Mouse (Mus musculus): ENCODE measurements around the gene Adpgk. TPM values are rescaled to one million over a fixed set of nuclear protein-coding genes. Genes with fewer than 3 reads are reported as not detected.

Gene Adpgk
- polyA plus RNA-seq, 1 experiment from 2014 or later: 22.1 TPM

GRCm38 (mm10) chr9:59274846-59275455 lies 16.4 kb upstream of the Adpgk start:
- no peaks in the 10 kb centered on the region for H3K36me3 ChIP-seq
- ATAC-seq: no peak
- no peaks in the 10 kb centered on the region for H3K27me3 ChIP-seq
- no peaks in the 10 kb centered on the region for H3K9me3 ChIP-seq
- no peak overlapping the region for H3K4me2 ChIP-seq (replicated peaks)
- no peak overlapping the region for H3K4me3 ChIP-seq (replicated peaks)
- H3K27ac ChIP-seq: no peak overlapping the region
- peaks cover 13% of the 10 kb centered on the region for H3K4me1 ChIP-seq (replicated peaks)
- H3K9ac ChIP-seq (replicated peaks): no peak overlapping the region
- WGBS: 76% methylated on average over 19 of the region's 19 CpGs

- H3K9ac ChIP-seq (replicated peaks): no peak overlapping the region
- no peaks in the 10 kb centered on the region for H3K36me3 ChIP-seq
- H3K4me1 ChIP-seq (replicated peaks): 0 out of 2 replicates have a peak, but pooled peaks cover 11% of the 10 kb centered on the region
- H3K27ac ChIP-seq: no peak overlapping the region
- ATAC-seq: no peak
- H3K4me3 ChIP-seq (replicated peaks): no peak overlapping the region
- H3K4me2 ChIP-seq (replicated peaks): no peak overlapping the region
- H3K9me3 ChIP-seq: no peaks in the 10 kb centered on the region
- WGBS: 94% methylated on average over 2 of the region's 2 CpGs
- H3K27me3 ChIP-seq: no peaks in the 10 kb centered on the region
These were observed 13.2 kb upstream of the Adpgk start for GRCm38 (mm10) chr9:59278199-59278598.

DNA sequence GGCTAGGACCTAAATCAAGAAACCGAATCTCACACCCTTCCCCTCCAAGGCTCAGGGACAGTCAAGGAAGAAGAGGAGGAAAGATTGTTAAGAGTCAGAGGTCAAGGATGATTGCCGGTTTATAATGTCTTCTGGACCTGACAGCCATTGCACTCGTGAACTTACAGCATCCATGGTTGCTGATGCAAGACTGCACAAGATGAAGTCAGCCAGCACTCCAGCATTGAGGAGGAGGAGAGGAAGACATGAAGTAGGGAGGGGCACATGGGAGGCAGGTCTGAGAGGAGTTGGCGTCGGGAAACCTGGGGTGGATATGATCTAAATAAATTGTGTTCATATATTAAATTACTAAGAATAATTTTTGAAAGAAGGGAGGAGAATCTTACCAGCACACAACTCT lies 12.7 kb upstream of the Adpgk start:
- Histone ChIP-seq H3K4me1 (replicated peaks) (0 out of 2 replicates have a peak, but pooled peaks cover 11% of the 10 kb centered on the region), H3K4me2 (replicated peaks) (no peak overlapping the region), H3K27ac (no peak overlapping the region), H3K9me3 (no peaks in the 10 kb centered on the region), H3K27me3 (no peaks in the 10 kb centered on the region), H3K4me3 (replicated peaks) (no peak overlapping the region), H3K36me3 (no peaks in the 10 kb centered on the region), H3K9ac (replicated peaks) (no peak overlapping the region)
- ATAC-seq: no peak
- WGBS: 86% methylated on average over 5 of the region's 5 CpGs

- Histone ChIP-seq H3K4me2 (replicated peaks) (no peak overlapping the region), H3K27ac (no peak overlapping the region), H3K4me3 (replicated peaks) (no peak overlapping the region), H3K36me3 (no peaks in the 10 kb centered on the region), H3K4me1 (replicated peaks) (0 out of 2 replicates have a peak, but pooled peaks cover 8% of the 10 kb centered on the region), H3K9ac (replicated peaks) (no peak overlapping the region), H3K9me3 (no peaks in the 10 kb centered on the region), H3K27me3 (no peaks in the 10 kb centered on the region)
- WGBS: 92% methylated on average over 5 of the region's 5 CpGs
- ATAC-seq: no peak
These were observed 10.5 kb upstream of the Adpgk start for GRCm38 (mm10) chr9:59280888-59281287.

DNA sequence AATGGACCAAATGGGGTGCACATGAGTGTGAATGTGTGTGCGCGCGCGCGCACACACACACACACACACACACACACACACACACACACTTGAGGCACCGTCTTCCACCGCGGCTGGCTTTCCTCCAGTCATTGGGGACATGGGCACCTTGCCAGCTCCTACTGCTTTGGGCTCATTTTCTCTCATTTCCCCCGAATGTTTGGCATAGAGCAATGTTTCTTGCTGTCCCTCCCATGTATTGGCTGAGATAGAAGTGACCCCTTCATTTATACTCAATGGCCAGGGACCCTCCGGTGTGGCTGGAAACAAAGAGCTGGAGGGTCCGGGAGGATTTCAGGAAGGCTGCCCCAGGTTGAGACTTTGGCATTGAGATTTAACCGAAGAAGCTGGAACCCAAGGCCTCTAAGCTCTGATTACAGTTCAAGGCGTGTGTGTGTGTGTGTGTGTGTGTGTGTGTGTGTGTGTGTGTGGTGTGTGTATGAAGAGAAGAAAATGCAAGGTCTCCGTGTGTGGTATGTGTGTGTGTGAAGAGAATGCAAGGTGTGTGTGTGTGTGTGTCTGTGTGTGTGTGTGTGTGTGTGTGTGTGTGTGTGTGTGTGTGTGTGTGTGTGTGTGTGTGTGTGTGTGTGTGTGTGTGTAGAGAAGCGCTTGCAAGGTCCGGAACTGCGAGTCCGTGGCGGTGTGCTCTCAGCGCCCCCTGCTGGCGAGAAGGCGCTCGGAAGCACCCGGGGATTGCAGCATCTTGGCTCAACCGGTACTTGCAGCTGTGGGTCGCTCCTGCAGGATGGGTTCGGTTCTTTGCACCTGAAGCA lies 9.3 kb upstream of the Adpgk start:
- H3K27me3 ChIP-seq: no peaks in the 10 kb centered on the region
- peak overlapping the region; percentile 6; the same call in 1 of the 2 replicates for H3K4me2 ChIP-seq (replicated peaks)
- no peaks in the 10 kb centered on the region for H3K9me3 ChIP-seq
- peak; percentile 77 for ATAC-seq
- 0 out of 2 replicates have a peak, but pooled peaks cover 8% of the 10 kb centered on the region for H3K4me1 ChIP-seq (replicated peaks)
- H3K4me3 ChIP-seq (replicated peaks): no peak overlapping the region
- H3K36me3 ChIP-seq: no peaks in the 10 kb centered on the region
- no peak overlapping the region for H3K27ac ChIP-seq
- no peak overlapping the region for H3K9ac ChIP-seq (replicated peaks)
- 46% methylated on average over 27 of the region's 27 CpGs for WGBS

DNA sequence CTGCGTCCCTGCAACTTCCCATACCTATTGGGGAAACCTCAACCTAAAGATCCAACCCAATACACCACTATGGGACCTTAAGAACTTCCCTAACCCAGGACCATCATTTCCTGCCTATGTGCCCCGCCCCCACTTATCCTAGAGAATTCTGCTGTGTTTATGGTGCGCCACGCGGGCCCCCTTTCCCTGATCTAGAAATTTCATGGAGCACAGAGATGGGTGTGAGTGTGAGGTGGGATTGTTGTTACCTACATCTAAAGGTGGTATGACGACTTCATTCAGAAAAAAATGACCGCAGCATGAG lies 8.7 kb upstream of the Adpgk start:
- H3K4me3 ChIP-seq (replicated peaks): no peak overlapping the region
- no peak overlapping the region for H3K27ac ChIP-seq
- H3K9ac ChIP-seq (replicated peaks): no peak overlapping the region
- WGBS: 55% methylated on average over 7 of the region's 7 CpGs
- ATAC-seq: peak; percentile 50
- no peaks in the 10 kb centered on the region for H3K36me3 ChIP-seq
- 0 out of 2 replicates have a peak, but pooled peaks cover 2% of the 10 kb centered on the region for H3K4me1 ChIP-seq (replicated peaks)
- no peaks in the 10 kb centered on the region for H3K9me3 ChIP-seq
- H3K27me3 ChIP-seq: no peaks in the 10 kb centered on the region
- peak overlapping the region; percentile 6; the same call in 1 of the 2 replicates for H3K4me2 ChIP-seq (replicated peaks)

DNA sequence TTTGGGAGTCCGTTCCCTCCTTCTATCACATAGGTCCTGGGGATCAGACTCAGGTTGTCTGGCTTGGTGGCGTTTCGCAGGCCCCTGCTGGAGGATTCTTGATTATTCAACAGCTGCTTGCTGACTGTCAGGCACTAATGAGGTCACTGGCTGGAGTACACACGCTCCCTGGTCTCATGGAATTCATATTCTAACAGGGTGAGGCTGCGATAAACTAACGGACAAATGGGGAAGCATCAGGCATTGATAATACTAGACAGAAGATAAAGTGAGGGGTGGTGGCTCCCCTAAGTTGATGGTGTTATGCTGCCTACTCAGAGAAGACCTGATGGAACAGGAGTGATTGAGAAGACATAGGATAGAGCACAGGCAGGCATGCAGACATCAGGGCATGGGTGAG lies 5.7 kb upstream of the Adpgk start:
- H3K9ac ChIP-seq (replicated peaks): no peak overlapping the region
- H3K9me3 ChIP-seq: no peaks in the 10 kb centered on the region
- 74% methylated on average over 6 of the region's 6 CpGs for WGBS
- H3K4me2 ChIP-seq (replicated peaks): no peak overlapping the region
- no peak for ATAC-seq
- no peaks in the 10 kb centered on the region for H3K27me3 ChIP-seq
- H3K4me1 ChIP-seq (replicated peaks): peaks cover 16% of the 10 kb centered on the region
- H3K27ac ChIP-seq: no peak overlapping the region
- no peak overlapping the region for H3K4me3 ChIP-seq (replicated peaks)
- no peaks in the 10 kb centered on the region for H3K36me3 ChIP-seq

DNA sequence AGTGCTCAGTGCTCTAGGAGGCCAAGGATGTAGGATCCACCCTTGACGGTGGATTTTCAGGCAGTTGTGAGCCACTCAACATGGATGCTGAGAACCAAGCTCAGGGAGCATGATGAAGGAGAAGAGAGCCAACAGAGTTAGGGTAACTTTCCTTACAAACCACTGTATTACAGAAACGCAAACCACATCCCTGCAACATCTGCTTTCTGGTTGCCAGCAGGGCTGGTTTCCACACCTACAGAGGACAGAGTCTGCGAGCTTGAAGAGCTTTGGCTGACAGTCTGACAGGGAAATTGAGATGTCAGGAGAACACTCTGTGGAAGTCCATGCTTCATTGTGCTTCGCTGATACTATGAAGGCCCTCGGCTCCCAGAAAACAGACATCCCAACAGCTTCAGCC lies 3.3 kb upstream of the Adpgk start:
- Histone ChIP-seq H3K9ac (replicated peaks) (no peak overlapping the region), H3K4me2 (replicated peaks) (no peak overlapping the region), H3K27me3 (no peaks in the 10 kb centered on the region), H3K4me3 (replicated peaks) (no peak overlapping the region), H3K4me1 (replicated peaks) (peaks cover 29% of the 10 kb centered on the region), H3K9me3 (no peaks in the 10 kb centered on the region), H3K27ac (no peak overlapping the region), H3K36me3 (no peaks in the 10 kb centered on the region)
- ATAC-seq: no peak
- 75% methylated on average over 5 of the region's 5 CpGs for WGBS

DNA sequence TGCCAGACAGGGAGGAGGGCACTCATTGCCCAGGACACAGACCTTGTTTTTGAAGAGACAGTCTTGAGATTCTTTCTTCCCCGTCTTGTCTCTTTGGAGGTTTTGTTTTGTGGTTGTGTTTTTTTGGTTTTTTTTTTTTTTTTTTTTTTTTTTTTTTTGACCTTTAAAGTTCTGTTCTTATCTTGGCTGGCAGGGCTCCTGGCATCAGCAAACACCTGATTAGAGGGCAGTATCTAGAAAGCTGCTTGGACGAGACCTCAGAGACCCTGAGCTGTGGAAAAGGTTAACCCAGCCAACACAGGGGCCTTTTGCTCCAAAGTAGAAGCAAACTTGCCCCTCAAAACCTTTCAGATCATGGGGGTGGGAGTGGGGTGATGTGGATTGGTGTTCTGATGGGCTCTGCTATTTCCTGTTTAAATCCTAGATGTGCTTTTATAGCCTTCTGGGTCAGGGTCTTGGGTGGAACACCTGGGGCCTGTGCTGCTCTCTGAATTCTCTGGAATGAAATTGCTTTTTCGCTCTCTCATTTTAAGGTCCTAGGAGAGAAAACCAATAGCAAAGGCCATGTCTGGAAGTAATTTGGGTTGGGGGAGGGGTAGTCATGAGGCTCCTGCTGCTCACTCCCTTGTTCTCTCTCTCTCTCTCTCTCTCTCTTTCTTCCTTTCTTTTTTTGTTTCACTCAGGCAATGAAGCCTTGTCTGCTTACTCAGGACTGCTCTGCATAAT lies 2.5 kb upstream of the Adpgk start:
- WGBS: 73% methylated on average over 3 of the region's 3 CpGs
- no peaks in the 10 kb centered on the region for H3K36me3 ChIP-seq
- H3K27ac ChIP-seq: 0 out of 2 replicates have a peak overlapping the region, but pooled peaks have one; percentile 20

DNA sequence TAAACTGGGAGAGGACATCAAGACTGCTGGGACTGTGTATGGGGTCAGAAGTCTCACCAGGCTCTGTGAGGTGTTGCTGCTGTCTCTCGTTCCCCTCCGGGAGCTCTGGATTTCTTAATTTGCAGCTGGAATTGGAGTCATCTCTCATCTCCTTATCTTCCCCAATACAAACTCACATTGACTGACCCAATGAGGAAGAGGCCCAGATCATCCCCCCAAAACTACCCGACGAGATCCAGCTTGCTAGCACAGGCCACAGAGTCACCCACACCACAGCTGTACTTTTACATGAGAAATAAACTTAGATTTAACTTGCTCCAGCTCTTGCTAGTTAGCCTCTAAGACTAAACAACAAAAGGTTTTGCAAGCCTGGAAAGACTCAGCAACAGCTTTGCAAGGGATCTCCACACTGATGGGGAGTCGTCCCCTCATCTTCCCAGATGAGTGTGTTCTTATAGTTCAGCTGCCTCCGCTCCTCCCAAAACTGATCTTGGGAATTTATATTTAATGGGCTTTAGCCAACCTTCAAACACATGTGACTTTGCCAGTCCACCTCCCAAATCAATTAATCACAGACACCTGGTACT lies 1.7 kb upstream of the Adpgk start:
- Histone ChIP-seq H3K4me3 (replicated peaks) (no peak overlapping the region), H3K27me3 (no peaks in the 10 kb centered on the region), H3K27ac (no peak overlapping the region), H3K9ac (replicated peaks) (no peak overlapping the region), H3K36me3 (no peaks in the 10 kb centered on the region), H3K4me2 (replicated peaks) (no peak overlapping the region), H3K9me3 (no peaks in the 10 kb centered on the region), H3K4me1 (replicated peaks) (peaks cover 32% of the 10 kb centered on the region)
- no peak for ATAC-seq
- WGBS: 77% methylated on average over 6 of the region's 6 CpGs

More for the DNA sequence above, 2.5 kb upstream of the Adpgk start:
- Histone ChIP-seq H3K27me3 (no peaks in the 10 kb centered on the region), H3K9ac (replicated peaks) (no peak overlapping the region), H3K4me2 (replicated peaks) (no peak overlapping the region), H3K9me3 (no peaks in the 10 kb centered on the region), H3K4me3 (replicated peaks) (no peak overlapping the region), H3K4me1 (replicated peaks) (peaks cover 32% of the 10 kb centered on the region)
- ATAC-seq: no peak

GRCm38 (mm10) chr9:59291688-59292492 lies 532 bp downstream of the Adpgk start:
- Histone ChIP-seq H3K9ac (replicated peaks) (peak overlapping the region; percentile 88), H3K9me3 (no peaks in the 10 kb centered on the region), H3K4me3 (replicated peaks) (peak overlapping the region; percentile 75), H3K4me2 (replicated peaks) (peak overlapping the region; percentile 76), H3K36me3 (no peaks in the 10 kb centered on the region), H3K4me1 (replicated peaks) (peaks cover 32% of the 10 kb centered on the region), H3K27me3 (no peaks in the 10 kb centered on the region), H3K27ac (peak overlapping the region; percentile 85)
- no peak for ATAC-seq
- WGBS: 1% methylated on average over 50 of the region's 50 CpGs

Data from midbrain, embryonic 13.5 days (tissue).